Mouse (Mus musculus): ENCODE data around the gene Riiad1.

- TF ChIP-seq POLR2A (IDR thresholded peaks at IDR 0.05; ENCODE audit: insufficient read depth, low read depth, low read length) (no peak), CTCF (IDR thresholded peaks at IDR 0.05; ENCODE audit: insufficient read depth, low read depth, low read length) (no peak)
These were observed 7.4 kb upstream of the Riiad1 start for GRCm38 (mm10) chr3:94487581-94487980.

All from olfactory bulb, adult 2 months (tissue).